Mouse (Mus musculus) heart, adult 2 months (tissue): ENCODE data around the gene Gpr158.

ENCODE experiments used
- CTCF ChIP-seq: fragments of 200-600 bp; IDR thresholded peaks from 2 replicates; pipeline ENCODE4 v1.8.1; 2022; ENCODE audit warnings: antibody characterized with exemption, mild to moderate bottlenecking, moderate library complexity
- EP300 ChIP-seq: fragments of 200-500 bp; IDR thresholded peaks from 2 replicates; pipeline ENCODE4 v1.6.1; 2011; ENCODE audit warnings: low read depth, low read length, control low read depth; ENCODE audit not compliant: insufficient read depth
- POLR2A ChIP-seq: fragments of 200-500 bp; IDR thresholded peaks from 2 replicates; pipeline ENCODE4 v1.6.1; 2011; ENCODE audit warnings: mild to moderate bottlenecking, low read depth, low read length, control low read depth; ENCODE audit not compliant: insufficient read depth

DNA sequence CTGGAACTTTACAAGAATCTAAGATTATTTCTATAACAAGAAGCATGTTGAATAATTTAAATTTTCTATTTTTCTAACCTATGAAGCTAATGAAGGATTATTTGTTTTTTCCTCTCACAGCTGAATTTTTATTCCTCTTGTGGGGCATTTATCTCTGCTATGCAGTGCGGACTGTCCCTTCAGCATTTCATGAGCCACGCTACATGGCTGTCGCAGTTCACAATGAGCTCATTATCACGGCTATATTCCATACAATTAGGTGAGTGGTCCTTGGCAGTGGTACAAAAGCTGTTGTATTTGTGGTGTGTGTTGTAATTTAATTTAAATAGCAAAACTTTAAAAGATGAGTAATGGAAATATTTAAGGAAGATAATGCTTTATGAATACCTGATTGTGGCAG lies 443.1 kb downstream of the Gpr158 start:
- TF ChIP-seq CTCF = no peak
- no peak for TF ChIP-seq EP300
- TF ChIP-seq POLR2A = no peak
